Mouse (Mus musculus) right cerebral cortex, adult 2 months (tissue): ENCODE results near the gene Rab21.
A peak's percentile ranks its signal among the peaks of the same experiment; 100 is the strongest.

ENCODE experiments used
- DNase-seq, 2 experiments: peaks; one replicate each; pipeline ENCODE4 v3.0.0; 2021 to 2022; ENCODE audit warnings: low spot score in 2 of 2

The Rab21 gene

GRCm38 (mm10) chr10:115315473-115316171, at the start of gene Rab21:
Rab21 (minus strand) TSS chr10:115315594.
- DNase-seq, result peak; percentile 98 to 99

- peak in 1 of 2 experiments; percentile 17 for DNase-seq
These were observed 47.8 kb upstream of the Rab21 start for GRCm38 (mm10) chr10:115363151-115363550.

- no peak for DNase-seq
These were observed 47.2 kb upstream of the Rab21 start for GRCm38 (mm10) chr10:115362623-115362964.

- peak; percentile 94 for DNase-seq
These were observed 46.6 kb upstream of the Rab21 start, which contains the start of gene Tmem19 for GRCm38 (mm10) chr10:115361840-115362622. Tmem19 (minus strand) TSS chr10:115362501.

GRCm38 (mm10) chr10:115359066-115359465, 43.7 kb upstream of the Rab21 start:
- DNase-seq, result no peak

- DNase-seq, result no peak
These were observed 43.0 kb upstream of the Rab21 start for GRCm38 (mm10) chr10:115358216-115358919.

- no peak for DNase-seq
These were observed 40.7 kb upstream of the Rab21 start for GRCm38 (mm10) chr10:115356106-115356505.

- no peak for DNase-seq
These were observed 39.6 kb upstream of the Rab21 start for GRCm38 (mm10) chr10:115355016-115355415.

- DNase-seq, result no peak
These were observed 39.2 kb upstream of the Rab21 start for GRCm38 (mm10) chr10:115354553-115354952.

- no peak for DNase-seq
These were observed 35.5 kb upstream of the Rab21 start for GRCm38 (mm10) chr10:115350810-115351397.

GRCm38 (mm10) chr10:115349509-115349908, 34.1 kb upstream of the Rab21 start:
- DNase-seq, result no peak

- DNase-seq, result no peak
These were observed 33.6 kb upstream of the Rab21 start for GRCm38 (mm10) chr10:115349029-115349428.

GRCm38 (mm10) chr10:115348131-115348530, 32.7 kb upstream of the Rab21 start:
- no peak for DNase-seq

- no peak for DNase-seq
These were observed 31.1 kb upstream of the Rab21 start for GRCm38 (mm10) chr10:115346444-115346843.

GRCm38 (mm10) chr10:115342771-115343425, 27.5 kb upstream of the Rab21 start:
- no peak for DNase-seq

- no peak for DNase-seq
These were observed 24.5 kb upstream of the Rab21 start for GRCm38 (mm10) chr10:115339820-115340328.

GRCm38 (mm10) chr10:115336901-115337300, 21.5 kb upstream of the Rab21 start:
- DNase-seq, result no peak

- DNase-seq, result no peak
These were observed 18.1 kb upstream of the Rab21 start for GRCm38 (mm10) chr10:115333528-115333927.

GRCm38 (mm10) chr10:115332997-115333396, 17.6 kb upstream of the Rab21 start:
- no peak for DNase-seq

GRCm38 (mm10) chr10:115332420-115332952, 17.1 kb upstream of the Rab21 start:
- no peak for DNase-seq

- DNase-seq, result no peak
These were observed 13.7 kb upstream of the Rab21 start for GRCm38 (mm10) chr10:115329010-115329530.
